Mouse (Mus musculus) thymus, postnatal 36 days (tissue): ENCODE measurements at regions not wholly inside any gene's neighbourhood (a gene's known extent, or its start where the extent isn't known, plus 50 kb on each side); places are given as distances from the start of the nearest gene placed in this dataset.

ENCODE experiments used
- DNase-seq, 2 experiments: peaks; one replicate each; pipeline ENCODE4 v3.0.0; 2022; ENCODE audit warnings: mixed read lengths in 2 of 2

DNA sequence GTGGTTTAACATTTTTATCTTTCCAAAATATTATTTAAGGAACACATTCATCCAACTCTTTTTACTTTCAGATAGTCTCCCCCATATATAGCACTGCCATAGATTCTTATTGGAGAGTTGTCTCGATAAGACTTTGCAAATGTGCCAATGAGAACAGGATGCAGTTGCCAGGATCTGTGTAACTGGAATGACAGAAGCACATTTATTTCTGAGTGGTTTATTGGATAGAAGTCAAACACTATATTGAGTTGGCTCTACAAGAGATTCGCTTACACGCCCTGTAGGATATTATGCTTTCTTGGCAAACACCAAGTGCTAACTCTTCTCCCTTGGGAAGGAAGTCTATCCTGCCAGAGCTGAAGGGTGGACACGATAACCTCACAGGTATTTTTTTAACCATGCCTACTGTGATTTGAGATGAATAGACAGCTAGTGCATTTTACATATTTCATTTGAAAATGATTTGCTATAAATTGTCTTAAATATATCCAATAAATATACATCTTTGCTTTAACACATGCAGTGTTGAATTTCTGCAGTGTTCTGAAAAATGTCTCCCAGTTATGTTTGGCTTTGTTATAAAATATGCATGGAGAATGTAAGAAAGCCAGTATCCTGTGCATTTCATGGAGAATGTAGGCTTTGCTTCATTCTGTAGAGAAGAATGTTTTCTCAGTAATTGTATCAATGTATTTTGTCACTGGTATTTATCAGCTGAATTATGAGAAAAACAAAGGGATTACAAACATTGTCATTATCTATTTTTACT, 705.8 kb downstream of the Fat4 start:
- DNase-seq, result no peak

DNA sequence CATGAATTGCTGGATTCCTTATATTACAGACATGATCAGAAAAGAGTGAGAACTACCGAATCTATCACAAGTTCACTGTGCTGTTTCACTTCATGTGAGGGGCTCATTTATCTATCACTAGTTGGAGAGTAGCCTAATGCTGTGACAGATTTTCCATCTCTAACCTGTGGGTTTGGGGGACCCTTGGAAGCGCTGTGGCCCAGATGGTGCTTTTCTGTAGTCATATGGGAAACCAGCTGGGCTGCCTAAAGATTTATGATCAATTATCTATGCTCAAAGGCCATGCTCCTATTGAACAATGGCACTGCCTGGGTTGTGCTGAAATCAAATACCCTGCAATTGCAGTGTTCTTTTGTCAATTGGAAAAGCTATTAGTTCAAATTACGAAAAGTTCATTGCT, 723.2 kb downstream of the Fat4 start:
- no peak for DNase-seq

DNA sequence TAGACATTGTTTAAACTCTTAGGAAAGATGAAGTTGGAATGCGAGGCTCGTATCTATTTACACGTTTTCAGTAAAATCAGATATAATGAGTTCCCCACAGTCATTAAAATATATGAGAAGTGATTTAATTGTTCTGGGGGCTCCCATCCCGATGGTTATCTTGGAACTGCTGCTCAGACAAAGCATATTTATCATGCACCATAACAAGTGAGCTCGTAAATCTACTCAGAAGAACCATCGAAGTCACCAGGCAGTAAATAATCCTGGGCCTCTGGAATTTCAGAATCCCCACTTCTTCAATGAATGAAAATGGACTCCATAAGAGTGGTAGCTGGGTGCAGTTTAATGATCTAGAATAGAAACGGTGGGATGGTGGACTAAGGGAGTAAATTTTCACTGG, 725.7 kb downstream of the Fat4 start:
- no peak for DNase-seq

DNA sequence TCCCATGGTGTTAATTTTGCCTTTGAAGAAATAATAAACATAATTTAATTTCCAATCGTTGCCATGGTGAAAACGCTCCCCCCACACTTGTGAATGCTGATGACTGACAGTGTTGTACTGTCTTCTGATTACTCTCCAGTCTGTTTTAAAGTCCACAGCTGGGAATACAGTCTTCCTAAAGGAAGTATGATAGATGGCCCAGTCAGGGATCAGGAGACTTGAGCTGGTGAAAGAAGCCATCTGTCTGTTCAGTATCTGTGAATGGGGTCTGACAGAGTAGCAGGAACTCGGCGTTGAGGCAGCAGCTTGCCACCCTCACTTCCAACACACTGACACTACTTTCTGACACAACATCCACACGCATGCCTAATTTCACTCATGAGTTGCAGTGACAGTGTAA, 751.2 kb downstream of the Fat4 start:
- no peak for DNase-seq

DNA sequence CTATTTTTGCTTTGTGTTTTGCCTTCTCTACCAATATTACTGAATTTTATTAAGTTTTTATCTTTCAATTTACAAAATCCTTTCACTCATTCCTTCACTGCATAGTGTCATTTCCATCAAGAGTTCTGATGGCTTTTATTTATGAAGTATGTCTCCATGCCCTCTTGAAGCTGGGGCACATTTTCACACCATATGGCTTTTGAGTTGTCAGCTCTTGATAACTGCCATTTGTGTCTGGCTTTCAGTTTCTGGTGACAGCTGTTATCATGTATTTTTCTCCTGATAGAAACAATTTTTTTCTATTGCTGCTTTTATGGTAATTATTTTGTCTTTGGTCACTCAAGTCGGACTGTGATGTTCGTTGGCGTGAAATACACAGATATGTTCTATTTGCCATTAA, 756.5 kb downstream of the Fat4 start:
- DNase-seq, result no peak

DNA sequence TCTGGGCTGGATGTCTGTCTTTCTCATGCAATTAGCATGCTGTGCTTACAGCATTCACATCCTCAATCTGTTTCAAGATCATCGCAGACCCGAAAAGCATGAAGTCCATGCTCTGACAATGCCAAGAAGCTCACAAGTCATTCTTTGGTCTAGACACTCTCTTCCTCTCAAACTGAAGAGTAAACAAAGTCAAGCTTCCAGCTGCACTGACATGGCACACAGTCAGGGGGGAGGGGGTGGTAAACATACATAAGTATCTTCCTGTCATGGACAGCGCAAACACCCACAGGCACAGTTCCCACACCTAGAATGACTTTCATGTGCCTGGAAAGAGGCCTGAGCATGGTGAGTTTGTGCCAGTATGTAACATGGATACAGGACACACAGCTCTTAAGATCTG, 780.1 kb downstream of the Fat4 start:
- no peak for DNase-seq

DNA sequence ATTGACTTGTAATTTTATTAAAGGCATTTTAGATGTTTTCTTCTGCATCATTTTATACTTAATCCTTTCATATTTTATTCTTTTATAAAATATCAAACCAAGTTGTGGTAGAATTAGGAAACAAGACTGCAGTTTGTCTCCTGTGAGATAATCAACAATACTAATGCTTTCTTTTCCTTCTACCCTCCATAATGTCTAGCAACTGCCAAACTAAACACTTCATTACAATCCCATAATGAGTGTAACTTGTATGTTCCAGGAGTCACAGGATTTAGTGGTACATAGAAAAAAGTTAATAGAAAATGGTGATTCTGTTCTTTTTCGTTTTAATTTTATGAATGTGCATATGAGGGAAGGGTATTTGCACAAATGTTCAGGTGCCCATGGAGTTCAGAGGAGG, 782.4 kb downstream of the Fat4 start:
- DNase-seq, result no peak

DNA sequence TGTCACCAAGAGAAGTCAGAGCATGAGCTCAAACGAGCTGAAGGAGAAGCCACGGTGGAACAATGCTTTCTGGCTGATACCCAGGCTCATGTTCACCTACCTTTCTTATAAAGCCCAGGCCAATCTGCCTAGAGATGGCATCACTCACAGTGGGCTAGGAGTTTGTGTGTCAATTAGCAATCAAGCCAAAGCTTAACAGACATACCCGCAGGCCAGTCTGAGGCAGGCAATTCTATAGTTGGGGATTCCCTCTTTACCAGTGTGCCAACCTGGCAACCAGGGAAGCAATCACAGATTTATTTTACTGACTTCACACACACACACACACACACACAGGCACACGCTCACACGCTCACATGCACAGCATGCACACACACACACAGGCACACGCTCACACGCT, 787.3 kb downstream of the Fat4 start:
- no peak for DNase-seq

DNA sequence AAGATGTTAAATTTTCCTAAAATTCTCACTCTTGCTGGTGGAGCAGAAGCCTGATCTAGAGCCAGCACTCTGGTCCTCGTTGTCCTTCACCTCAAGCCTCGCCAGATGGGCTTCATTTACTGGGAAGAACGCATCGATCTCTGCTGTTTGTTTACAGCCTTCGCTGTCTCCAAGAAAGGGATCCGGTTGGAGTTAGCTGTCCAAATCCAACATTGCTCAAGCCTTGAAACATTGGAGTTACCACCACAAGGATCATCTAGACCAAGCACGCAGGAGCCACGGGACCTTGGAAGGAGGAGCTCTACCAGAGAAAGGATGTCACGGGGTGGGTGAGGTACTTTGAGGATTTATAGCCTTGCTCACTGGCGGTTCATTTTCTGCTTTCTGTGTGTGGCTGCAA, 788.2 kb downstream of the Fat4 start:
- no peak for DNase-seq

DNA sequence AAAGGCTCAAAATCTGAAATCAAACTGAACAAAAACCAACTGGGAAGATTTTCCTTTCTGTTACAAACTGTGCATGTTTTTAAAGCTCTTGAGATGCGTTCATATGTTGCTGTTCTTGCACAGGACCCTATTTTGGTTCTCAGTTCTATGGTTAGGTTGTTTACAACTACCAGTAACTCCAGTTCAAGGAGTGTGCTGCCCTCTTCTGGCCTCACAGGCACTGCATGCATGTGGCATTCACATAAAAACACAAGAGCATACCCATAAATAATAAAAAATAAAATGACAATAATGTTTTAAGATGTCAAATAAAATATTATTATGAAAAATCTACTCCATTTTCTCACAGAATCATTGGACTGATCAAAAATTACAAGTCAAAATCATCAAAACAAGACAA, 818.9 kb downstream of the Fat4 start:
- no peak for DNase-seq

DNA sequence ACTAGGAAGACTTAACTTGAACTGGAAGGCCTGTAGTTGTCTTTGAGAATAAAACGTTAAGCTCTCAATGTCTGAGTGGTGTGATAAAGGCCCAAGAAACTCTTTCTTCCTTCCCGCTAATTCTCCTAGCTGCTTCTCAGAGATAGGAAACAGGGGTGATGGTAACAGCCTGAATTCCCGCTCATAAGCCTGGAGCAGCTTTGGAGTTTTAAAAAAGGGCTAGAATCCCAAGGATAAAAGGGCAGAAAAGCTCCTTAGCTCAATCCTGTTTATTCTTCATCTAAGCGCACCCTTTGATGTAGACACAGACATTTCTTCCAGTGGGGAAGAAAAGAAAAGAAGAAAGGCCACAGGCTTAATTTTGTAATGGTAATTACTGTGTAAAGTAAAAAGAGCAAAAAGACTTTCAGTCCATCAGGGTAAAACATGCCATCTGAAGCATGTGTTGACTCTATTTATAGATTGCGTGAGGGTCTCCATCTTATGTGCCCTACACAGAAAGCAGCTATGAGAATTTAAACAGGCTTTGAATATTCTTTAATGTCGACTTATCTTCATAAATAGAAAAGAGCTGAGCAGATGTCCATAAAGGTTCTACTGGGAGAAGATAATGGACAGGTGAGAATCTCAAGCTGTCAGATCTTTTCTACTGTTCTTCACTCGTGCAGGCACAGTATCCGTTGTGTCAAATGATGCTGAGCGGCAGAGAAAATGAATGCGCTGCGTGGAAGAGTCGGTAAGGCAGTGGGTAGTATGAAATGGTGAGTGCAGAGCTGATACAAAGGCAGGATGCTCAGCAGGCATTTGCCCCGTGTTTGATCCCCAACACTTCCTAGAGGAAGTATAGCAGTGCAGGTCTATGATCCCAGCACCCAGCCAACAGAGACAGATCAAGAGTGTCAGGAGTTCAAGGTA, 818.0 kb upstream of the Intu start:
- DNase-seq, result no peak

DNA sequence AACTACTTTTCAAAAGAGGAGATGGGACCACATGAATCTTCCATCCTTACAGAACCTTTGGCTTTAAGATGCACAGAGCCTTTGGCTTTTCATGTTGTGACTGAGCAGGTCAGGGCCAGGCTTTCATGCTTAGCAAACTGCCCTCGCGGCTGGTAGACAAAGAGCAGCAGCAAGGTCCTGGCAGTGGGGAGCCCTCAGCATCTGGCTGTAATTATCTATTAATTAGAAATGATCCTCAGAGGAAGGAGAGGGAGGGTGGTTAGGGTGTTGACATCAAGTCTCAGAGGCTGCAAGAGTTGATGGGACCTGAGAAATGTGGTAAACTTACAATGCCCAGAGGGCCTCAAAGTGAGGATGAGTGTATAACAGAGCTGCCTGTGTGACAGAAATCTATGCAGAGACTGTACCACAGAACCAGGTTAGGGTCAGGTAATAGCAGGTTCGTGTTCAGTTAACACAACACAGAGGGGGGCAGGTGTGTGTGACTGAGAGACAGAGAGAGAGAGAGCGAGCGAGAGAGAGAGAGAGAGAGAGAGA, 817.0 kb upstream of the Intu start:
- DNase-seq, result no peak

DNA sequence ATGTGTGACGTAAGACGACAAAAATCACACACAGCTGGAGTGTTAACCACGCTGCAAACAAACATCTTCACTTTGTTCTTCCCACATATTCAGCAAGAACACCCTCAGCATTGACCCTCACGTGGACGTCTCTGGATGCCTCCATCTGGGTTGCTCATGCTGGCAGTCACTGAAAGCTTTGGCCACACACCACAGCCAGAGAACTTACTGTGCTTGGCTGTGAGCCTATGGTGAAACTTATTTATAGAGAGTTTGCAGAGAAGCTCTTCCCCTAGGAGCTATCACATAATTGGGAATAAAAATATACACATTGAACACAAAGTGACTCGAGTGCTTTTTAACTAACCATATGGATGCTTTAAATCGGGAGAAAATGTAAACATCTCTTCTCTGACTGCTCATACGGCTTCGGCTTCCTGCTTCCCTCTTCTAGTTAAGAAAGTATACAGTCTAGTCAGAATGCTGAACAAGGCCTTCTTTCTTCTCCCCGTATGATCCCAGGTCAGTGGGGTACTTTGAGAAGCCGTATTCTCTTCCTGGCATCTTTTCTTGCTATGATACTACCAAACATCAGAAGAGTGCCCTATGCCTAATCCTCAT, 812.0 kb upstream of the Intu start:
- DNase-seq, result no peak

DNA sequence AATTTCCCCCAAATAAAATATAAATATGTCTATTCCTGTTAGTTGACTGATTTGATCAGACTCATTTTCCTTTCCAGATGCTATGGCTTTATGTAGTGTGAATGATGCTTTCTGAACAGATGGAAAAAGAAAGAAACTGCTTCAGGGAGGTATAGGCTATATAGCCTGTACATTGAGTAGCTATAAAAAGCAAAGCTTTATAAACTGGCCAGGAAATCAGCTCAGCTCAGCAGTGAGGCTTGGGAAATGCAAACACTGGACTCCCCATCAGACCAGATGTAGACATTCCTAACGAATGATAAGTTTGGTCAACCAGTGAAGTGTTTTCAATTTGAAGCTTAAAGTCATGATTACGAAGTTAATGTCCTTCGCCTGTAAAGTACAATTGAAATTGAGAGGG, 805.3 kb upstream of the Intu start:
- no peak for DNase-seq

DNA sequence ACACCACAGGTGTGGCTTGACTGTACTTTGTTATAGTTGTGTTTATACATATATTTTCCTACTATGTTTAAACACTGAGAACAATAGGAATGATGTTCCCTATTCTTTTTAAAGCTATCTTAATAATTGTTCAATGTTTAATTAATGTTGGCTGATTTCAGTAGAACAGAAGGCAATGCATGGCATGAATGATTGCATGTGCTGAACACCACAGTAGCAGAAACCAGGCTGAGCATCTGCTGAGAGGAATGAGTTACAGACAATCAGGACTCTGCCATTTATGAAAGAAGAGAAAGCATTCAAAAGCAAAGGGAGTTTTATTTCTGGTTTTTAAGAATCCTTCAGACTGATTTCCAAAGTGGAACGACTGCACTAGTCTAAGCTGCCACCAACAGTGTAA, 794.4 kb upstream of the Intu start:
- DNase-seq, result no peak

DNA sequence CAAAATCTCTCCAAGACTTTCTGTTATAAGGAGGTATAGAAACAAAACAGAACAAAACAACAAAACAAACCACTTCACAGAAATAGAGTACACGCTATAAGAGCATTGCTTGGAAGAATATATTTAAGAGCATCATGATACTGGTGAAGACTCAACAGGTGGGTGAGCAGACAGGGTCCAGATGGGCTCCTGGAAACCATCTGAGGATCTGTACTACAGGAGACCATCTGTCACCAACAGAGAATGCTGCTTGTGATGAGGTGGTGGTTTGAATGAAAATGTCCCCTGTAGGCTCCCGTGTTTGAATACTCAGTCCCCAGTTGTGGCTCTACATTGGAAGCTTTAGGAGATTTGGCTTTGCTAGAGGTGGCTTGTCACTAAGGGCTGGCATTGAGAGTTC, 785.1 kb upstream of the Intu start:
- DNase-seq, result no peak

DNA sequence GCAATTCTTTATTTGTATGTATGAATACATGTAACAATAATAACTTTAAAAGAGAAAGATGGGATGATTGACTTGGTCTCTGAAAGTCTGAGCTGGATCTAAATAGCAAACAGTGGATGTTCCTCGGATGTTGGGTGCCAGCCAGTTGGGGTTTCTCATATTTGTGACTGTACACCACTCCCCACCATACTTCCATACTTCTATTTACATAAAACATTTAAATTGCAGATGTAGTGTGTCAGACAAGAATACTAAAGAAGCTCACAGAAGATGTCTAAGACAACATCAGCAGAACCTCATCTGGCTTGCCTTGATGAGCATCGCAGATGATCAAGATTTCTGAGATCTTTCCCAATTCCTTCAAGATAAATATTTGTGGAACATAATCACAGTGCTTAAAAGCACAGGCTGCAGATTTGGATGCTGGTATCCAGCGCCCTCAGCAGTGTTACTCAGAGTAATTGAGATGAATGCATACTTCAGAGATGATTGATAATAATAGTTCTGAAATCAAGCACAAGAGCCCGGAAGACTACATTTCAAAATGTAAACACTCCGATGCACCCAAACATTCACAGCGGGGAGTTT, 762.0 kb upstream of the Intu start:
- no peak for DNase-seq

DNA sequence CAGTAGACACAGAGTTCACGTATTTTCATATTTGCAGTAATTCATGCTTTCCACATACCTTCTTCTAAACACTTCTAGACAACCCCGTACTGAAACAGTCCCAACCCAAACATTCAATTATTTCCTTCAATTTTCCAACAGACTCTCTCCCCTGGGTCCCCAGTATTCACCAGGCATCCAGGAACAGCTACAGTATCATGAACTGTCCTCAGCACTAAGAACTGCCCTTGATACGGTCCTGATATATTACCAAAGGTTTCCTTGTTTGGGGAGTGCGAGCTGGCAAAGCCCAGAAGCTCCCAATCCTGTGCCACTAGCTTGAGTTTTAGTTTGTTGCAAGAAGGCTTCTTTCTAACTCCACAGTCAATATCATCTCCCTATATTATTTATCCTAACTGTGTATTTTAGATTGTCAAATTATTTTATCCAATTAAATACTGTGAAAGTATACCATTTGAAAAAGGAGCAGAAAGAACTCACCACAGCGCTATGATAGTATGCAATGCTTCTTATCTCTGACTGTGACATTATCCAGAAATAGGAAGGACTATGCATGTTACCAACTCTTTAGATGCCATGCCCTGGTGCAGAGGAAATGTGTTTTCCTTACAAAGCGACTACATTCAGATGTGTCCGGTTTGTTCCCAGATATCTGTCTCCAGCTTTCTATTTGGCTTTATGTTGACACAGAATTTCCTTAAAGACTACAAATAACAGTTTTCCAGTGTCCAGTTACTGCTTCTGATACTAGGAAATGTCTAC, 754.6 kb upstream of the Intu start:
- no peak for DNase-seq

DNA sequence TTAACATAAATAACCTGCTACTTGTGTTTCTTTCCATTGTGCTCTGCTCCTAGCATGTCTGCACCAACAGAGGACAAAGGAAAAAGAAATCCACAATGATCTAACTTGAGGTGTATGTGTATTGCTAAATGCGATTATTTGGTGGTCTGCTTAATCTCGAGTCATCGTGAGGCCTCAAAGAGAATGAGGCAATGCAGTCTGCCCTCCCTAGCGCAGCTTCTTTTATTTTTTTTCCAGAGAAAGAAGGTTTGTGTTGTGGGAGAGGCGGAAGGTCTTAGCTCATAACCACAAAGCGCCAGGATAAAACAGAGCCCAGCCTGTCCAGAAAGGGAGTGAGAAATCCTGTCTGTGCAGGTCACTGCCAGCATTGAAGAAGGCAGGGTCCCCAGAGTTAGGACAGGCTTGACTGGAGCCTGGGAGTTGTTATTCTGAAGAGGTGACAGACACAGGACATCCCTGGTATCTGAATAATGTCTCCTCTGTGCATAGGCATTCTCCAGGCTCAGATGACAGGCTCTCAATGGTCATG, 751.3 kb upstream of the Intu start:
- DNase-seq, result no peak

DNA sequence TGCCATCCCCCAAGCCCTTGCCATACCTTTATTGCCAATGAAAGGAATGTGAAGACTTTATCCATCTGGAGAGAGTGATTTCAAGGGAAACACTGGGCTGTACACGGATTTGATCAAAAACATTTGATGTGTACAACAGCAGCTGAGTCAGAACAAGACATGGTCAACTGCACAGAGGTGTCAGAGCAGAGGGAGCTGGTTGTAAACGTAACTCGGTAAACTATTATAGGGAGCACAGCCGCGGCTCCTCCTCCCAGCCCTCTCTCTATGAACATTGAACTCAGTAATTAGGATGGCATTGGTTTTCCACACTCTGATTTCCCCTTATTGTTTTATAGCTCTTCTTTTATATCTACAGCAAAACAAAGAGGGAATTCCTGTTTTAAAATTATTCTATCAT, 750.8 kb upstream of the Intu start:
- no peak for DNase-seq

DNA sequence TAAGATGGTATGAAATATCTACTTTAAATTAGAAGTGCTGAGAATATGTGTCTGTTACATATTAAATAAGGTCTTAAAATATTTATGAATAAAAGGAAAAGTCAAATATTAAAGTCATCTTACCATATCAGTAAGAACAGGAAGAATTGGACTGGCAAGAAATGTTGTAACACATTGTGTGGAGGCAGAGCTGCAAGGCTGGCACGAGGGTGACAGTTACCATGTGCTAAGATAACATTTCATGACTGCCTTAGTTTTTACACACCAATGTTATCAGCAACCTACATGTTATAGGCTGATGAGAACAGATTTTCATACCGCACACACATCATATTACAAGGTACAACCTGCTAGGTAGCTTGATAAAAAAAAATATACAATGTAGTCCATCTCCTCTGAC, 746.2 kb upstream of the Intu start:
- DNase-seq, result no peak

DNA sequence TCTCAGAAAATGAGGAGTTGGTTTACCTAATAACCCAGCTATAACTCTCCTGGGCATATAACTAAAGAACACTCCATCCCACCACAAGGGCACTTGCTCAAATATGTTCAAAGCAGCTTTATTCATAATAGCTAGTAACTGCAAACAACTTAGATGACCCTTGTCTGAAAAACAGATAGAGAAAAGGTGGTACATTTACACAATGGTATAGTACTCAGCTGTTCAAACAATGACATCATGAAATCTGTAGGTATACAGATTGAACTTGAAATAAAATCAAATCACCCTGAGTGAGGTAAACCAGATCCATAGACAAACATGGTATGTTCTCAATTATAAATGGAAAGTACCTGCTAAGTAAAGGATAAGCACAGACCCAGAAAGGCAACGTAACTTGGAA, 721.5 kb upstream of the Intu start:
- DNase-seq, result no peak
